Mouse (Mus musculus) layer of hippocampus, adult 11-12 months (tissue): ENCODE measurements around the gene Slc12a7.

ENCODE experiments used
- DNase-seq: peaks from one replicate; pipeline ENCODE4 v3.0.0; 2022; ENCODE audit warnings: low spot score

Slc12a7 gene

DNA sequence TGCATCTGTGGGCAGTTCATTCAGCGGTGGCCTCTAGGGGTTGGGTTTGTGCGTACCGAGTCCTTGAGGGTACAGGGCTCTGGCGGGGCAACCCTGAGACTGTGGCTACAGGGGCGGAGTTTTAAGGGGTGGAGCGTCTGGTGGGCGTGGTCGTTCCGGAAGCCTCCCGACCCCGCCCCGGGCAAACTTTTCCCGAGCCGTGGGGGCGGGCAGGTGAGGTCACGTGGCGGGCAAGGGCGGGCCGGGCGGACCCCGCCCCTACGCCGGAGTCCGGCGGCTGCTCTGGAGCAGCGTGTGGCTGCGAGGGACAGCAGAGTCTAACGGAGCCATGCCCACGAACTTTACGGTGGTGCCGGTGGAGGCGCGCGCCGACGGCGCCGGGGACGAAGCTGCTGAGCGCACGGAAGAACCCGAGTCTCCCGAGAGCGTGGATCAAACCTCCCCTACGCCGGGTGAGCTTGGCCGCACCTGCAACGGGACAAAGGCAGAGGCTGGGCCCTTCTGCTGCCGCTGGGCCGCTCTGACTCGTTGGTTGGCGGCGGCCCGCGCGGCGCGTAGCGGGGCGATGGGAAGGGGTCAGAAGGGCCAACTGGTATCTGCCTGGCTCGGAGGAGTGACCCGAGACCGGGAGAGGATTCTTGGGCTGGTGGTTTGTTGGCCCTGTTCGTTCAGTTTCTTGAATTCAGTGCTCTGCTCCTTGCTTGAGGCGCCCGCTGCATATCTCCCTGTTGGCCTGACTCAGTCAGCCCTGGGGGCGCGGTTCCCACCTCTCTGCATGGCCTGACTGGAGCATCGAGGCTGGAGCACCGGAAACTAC, 30.8 kb downstream of the Slc12a7 start:
- DNase-seq: peak; percentile 32

DNA sequence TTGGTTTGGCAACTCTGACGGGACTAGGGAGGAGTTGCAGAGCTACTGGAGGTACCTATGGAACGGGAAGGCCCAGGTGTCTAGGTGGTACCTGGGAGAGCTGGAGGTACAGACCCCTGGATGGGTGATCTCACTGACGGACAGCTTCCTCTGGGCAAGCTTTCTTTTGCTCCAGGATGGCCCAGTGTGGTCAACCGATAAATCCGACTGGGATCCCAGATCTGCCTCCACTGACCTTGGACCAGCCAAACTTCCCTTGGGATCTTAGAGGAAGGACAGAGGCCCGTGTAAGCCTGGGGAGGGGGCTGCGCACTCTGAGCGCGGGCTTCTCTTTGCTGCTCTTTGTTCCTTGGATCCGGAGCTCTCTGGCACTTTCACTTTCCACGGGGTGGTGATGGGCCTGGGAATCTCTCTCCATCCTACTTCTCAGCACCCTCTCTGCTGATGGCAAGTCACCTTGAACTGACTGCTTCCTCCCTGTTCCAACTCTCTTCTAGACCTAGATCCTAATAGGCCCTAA, 31.4 kb downstream of the Slc12a7 start:
- DNase-seq: no peak

DNA sequence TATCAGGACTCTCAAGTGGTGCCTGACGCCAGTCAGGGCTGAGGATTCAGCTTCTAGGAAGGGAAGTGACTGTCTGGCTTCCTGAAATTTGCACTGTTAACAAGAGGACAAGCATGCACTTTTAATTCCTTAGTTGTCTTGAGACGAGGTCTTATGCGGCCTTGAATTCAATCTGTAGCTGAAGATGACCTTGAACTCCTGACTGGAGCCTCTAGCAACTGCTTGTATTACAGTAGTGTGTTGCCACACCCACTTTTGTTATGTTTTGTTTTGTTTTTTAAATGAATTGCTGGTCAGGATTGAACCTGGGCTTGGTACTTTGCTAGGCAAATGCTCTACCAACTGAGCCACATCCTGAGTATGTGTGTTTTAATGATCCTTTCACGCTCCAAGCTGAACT, 32.5 kb downstream of the Slc12a7 start:
- no peak for DNase-seq

DNA sequence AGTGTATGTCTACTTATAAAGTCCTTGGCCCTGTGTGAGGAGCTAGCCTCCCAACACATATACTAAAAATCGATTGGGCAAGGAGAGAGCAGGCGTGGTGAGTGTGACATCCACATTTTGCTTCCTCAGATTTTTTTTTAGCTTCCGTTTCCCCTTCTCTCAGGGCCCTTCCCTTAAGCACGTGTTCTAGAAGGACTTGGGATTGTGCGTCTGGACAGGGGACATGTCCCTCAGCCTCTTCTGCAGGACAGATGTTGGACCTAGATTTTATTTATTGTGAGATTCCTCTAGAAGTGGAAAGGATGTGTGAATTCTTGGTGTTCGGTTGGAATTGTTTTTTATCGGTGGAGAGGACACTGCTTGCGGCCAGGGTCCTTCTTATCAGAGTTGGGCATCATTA, 34.3 kb downstream of the Slc12a7 start:
- no peak for DNase-seq

DNA sequence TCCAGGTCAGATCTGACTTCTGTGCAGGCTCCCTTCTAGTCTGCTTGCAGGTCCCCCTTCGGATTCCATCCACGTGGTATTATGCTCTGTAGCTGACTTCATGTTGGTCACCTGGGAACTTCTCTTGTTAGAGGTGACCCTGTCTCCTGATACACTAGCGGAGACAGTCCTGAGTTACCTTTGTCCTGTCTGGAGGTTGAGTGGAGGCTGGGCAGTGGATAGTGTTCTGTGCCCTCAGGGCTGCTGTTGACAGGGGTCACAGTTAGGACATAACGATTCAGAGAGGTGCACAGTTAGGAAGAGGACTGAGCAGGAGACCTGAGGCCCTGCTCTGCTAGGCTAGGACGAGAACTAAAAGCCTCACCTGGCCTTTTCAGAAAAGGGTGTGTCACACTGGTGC, 34.9 kb downstream of the Slc12a7 start:
- DNase-seq: no peak

DNA sequence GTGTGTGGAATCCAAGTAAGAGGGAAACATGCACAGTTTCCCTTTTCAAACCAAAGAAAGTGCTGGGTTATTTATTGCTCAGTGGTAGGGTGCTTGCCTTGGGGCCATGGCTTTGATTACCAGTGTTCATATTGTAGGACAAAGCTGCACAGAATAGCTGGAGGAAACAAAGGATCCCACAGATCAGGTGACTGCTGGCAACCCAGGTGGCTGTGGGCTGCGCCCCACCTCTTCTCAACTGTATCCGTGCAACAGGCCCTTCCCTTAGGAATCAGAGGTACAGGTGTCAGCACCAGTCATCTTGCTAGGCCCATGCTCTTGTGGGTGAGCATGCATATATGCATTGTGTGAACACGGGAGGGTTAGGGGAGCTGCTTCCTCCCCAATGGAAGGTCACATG, 35.4 kb downstream of the Slc12a7 start:
- DNase-seq: no peak

DNA sequence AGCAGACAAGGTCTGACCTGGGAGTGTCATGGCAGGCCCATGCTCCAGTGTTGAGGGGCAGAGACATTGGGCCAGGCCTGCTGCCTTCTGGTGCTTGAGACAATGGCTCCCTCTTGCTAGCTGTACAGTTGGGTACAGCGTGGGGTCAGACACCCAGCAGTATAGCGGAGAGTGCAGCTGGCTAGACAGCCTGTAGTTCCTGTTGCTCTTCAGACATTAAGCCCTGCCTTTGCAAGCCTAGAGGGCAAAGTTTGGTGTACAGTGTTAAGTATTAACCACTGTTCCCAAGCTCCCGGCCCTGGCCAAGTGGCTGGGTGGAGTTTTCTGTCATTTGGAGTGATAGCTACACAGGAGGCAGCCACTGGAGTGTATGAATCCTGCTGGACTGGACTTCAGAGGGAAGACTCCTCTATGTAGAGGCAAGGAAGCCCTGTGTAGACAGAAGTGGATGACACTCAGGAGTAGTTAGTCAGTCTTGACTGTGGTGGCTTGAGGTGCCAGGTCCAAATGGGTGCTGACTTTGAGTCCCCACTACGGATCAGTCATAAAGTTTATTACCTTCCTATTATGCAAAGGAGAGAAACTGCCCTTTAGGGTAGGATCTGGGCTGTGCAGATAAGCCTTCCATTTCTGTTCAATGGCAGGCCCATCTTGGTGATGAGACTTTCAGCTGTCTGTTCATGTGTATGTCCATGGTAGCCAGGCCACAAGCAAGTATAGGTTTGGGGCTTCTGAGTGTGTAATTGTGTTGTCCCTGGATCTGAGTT, 37.2 kb downstream of the Slc12a7 start:
- no peak for DNase-seq

DNA sequence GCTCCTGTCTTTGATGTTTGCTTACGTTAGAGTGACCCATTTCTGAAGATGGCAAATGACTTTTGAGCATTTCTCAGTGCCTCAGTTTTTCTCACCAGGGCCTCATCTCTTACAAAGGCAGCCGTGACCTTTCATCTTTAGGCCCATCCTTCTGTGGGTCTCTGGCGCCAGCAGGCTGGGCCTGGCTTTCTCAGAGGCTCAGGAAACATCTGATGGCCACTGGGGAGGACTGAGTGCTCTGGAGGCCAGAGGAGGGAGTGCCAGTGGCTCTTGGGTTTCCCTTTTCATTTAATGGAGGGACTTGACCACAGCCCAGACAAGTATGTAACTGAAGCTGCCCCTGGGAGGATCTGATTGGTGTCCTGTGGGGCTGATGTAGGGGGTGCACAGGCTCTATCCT, 38.2 kb downstream of the Slc12a7 start:
- no peak for DNase-seq

DNA sequence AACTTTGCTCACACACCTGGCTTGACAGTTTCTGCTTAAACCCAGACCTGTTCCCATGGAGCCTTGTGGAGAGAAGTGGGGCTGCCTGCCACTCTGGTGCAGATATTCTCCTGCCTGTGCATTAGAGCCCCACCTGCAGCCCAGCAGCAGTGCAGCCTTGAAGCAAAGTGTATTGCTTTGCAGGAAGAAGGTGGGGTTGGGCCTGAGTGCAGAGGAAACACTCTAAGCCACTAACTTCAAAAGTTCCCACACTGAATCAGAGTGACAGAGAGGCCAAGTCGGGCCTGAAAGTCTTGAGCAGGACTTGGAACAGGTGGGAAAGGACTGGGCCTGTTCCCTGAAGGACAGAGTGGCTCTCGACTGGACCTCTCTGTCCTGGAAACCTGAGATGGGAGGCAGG, 39.8 kb downstream of the Slc12a7 start:
- no peak for DNase-seq

DNA sequence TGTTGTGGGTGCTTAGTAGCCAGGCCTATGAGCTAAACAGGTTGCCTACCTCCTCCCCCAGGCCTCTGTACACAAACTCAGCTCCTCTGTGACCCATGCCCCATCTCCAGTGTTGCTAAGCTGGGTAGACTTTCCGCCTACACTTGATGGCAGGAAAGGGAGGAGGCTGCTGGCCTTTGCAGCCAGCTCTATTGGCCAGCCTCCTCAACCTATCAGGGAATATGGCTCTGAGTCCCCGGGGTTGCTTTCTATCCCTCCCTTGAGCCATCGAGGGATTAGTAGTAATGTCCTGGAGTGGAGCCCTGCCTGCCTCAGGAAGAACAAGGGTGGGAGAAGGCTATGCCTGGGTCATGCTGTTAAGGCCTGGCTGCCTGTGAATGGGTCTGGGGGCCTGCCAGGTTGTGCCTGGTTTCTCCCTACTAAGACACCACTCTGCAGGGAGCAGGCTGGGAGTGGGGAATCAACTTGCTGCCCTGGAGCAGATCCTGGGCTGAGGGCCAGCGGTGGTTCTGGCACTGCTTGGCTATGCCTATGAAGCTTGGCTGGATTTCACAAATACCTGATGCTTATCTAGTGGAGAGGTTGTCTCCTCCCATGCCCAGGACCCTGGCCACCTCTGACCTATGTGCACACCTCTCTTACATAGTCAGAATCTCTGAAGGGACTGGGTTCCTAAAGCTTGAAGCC, 40.8 kb downstream of the Slc12a7 start:
- DNase-seq: no peak

DNA sequence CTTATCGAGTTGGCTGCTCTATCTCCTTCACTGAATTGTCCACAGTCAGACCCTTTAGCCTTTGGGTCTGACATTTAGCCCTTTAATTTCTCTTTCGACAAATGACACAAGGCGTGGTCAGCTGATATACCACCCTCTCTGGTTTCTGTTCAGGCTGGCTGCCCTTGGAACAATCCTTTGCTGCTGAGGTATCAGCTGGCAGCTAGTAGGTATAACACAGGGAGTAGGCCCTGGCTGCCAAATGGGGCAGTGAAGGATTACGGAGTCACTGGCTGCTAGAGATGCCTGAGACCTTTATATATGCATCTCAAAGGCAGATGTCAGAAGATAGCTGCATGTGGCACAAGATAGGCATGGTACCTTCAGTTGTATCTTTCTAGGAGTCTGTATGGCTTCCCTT, 42.9 kb downstream of the Slc12a7 start:
- no peak for DNase-seq

DNA sequence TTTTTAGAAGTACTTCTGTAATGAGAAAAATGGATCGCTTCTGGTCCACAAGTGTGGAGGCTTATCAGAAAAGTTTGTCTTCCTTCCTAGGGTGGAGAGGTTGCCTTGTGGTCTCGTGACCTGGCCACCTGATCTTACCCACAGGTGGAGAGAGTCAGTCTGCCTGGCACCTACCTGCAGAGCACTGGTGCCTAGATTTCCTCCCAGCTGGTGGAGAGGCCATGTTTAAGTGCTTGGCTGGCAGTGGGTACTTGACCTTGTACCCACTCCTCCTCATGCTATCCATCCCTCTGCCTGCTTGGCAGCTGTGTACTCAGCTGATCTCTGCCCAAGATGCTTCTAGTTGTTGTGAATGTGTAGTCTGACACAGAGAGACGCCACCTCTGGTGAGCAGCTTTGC, 44.7 kb downstream of the Slc12a7 start:
- DNase-seq: no peak

DNA sequence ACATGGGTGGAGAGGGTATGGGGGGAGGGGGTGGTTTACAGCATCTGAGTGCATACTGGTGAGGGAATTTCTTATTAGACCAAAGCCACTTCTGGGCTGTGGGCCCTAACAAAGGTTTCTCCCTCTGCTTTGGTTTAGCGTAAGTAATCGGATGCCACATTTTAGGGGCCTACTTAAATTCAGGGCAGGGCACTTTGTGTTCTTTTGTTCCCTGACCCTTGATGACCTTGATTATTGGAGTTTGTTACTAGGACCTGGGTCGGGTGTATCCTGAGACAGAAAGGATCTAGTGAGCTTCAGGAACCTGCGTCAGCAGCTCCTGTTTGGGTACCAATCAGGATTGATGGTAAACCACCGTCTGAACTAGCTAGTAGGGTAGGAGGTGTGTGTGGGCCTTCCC, 49.6 kb downstream of the Slc12a7 start:
- DNase-seq: no peak

DNA sequence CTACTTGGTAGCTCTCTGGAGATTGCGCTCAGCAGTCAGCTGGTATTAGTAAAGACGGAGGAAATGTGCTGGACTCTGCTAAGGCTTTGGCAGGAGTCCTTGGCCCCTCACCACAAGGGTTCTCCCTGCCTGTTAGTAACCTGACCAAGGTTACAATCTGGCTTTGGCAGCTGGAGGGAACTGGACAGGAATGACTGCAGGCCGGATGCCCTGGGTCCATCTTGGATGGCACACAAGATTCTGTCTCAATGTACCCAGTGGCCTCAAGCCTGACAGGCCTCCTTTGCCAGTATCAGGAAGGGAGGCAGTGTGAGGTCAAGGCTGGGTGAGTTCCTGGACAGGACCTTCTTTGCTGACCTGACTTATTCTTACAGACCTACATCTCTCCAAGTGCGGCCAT, 59.3 kb downstream of the Slc12a7 start:
- no peak for DNase-seq

DNA sequence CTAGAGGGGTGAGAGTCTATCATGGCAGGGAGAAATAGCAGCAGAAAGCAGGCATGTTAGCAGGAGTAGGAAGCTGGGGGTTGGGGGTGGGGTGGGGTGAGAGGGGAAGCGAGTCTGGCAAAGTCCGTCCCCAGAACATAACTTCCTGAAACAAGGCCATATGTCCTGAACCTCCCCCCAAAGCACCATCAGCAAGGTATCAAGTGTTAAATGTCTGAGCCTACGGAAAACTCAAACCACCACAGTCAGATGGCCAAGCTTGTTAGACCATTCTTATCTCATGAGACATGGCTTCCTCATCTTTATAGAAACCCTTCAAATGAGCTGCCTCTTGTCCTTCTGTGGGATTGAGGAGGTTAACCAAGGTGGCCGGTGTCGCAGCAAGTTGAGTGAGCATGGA, 60.3 kb downstream of the Slc12a7 start:
- no peak for DNase-seq

DNA sequence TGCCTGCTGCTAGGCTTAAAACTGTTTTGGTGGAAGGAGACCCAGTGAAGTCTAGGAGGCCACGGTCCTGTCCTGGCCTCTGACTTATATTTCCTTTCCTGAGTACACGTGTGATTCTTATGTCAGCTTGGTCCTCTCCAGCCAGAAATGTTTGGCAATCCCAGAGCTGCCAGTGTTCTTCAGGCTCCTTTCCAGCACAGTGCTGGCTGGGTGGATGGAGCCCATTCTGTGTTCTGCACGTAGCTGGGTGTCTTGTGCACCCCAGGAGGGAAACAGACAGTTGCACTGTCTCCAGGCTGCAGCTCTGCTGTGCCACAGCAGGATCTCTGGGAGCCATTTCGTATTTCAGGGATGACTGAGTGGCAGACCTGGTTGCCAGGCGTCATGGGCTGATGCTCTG, 66.2 kb downstream of the Slc12a7 start:
- DNase-seq: no peak

DNA sequence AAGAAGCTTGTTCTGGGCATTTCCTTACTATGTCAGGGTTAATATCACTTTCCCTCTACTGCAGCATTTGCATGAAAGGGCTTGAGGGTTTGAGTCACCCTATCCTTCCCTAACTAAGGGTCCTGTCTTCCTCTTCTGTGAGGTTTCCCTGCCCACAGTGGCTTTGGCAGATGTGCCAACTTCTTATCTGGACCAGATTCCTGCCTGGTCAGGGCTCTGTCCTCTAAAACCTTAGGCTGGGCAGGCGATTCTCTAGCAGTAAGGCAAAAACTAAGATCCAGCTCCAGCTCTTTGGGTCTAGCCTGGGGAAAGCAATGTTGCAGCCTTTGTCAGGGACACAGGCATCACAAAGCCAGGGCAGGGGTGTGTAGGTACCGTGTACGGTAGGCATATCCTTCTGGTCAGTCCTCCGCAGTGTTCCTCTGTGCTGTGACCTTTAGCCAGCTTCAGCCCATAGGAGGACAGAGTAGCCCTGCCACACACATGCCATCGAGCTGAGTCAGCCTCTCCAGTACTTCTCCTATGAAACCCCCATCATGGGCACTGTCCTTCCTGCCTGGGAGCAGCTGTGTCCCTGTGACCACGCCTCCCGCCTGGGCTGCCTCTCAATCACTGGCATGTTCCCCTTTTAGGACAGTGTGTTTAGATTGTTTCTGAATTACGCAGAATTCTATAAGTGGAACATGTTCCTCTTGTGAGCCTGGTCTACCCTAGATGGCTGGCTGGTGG, 70.7 kb downstream of the Slc12a7 start:
- peak; percentile 62 for DNase-seq

DNA sequence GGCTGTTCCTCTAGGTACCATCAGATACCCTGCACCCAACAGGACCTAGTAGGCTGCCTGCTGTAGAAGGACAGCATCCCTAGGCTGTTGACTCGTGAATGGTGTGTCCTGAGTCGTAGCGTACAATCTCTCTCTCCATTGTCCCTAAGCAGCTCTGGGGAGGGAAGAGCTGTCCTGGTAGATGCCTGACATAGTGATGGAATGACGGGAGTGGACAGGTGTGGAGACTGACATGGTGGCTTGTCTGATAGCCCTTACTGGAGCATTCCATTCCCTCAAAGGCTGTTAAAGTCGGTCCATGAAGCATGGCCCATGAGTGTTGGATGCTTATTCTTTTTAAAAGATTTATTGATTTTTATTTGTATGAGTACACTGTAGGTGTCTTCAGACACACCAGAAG, 72.0 kb downstream of the Slc12a7 start:
- no peak for DNase-seq

DNA sequence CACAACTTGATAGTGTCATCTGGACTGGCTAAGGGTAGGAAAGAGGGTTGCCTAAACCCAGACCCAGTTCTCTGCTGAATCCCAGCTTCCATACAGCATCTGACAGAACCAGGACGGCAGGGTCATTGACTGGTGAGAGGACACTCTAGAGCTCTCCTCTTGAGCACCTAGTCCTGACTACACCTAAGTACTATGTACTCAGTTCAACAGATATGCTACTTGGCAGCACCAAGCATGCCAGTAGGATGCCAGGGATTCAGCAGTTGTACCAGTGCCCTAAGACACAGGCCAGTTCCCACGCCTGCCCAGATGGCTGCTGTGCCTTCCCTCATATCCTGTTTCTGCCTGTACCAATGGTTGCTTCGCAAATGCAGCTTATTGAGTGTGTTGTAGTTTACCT, 80.0 kb downstream of the Slc12a7 start:
- no peak for DNase-seq

DNA sequence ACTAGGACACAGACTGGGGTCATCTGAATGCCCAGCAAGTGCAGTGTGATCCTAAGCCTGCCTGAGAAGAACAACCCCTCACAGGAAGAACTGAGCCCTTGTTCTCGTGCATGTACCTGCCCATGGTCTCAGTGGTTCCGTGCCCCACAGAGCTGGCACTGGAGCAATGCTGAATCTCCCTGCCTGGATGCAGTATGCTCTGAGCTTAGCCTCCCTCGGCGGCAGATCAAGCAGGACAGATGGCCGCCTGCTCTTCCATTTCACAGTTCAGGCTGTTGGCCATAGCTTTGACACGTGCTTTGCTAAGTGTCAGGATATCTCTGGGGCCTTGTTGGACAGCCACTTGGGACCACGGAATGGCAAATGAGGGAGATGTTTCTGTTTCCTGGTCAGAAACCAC, 81.3 kb downstream of the Slc12a7 start:
- DNase-seq: no peak

DNA sequence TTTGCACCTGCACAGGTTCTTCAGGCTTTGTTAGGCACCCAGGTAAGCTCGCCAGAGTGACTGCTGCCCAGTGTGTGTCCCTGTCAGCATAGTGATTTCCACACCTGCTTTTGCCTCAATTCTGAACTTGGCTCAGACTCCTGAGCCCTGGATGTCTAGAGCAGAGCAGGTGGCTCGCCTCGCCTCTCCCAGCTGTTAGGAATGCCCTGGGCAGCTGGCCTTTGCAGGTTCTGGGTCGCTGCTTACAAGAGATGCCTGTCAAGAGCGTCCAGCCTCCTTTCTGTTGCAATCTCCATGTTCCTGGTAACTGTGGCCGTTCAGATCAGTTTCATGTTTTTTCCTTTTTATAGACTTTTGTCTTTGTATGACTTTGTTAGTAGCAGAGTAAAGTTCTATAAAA, 83.4 kb downstream of the Slc12a7 start:
- no peak for DNase-seq

DNA sequence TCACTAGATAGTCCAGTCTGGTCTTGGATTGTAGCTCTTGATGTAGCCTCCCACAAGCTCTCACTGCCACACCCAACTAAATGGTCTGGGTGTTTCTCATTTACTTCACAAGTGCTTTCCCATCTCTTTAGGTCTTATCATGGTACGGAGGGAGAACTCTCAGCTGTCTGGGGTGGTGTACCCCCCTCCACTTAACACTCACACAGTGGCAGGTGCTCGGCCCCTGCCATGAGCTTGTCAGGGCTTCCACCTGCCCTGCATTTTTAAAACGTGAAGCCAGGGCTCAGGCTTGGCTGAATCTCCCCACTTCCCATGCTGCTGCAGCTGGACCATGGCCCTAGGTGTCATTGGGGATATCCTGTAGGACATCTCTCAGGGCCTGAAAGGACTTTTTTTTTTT, 86.0 kb downstream of the Slc12a7 start:
- no peak for DNase-seq
